Mouse (Mus musculus) brain, embryonic 14.5 days (tissue): ENCODE data around the gene Rcc1l.

ENCODE experiments used
- CTCF ChIP-seq: fragments of 200-500 bp; IDR thresholded peaks from 2 replicates; pipeline ENCODE4 v1.5.1; 2012; ENCODE audit warnings: inconsistent platforms, mild to moderate bottlenecking, moderate library complexity, borderline replicate concordance; ENCODE audit not compliant: insufficient read depth, insufficient read length; ENCODE audit errors: extremely low read depth
- POLR2A ChIP-seq: fragments of 200-500 bp; IDR thresholded peaks from 2 replicates; pipeline ENCODE4 v1.6.1; 2012; ENCODE audit warnings: mild to moderate bottlenecking, inconsistent platforms, borderline replicate concordance; ENCODE audit not compliant: poor library complexity, insufficient read depth, insufficient read length, severe bottlenecking; ENCODE audit errors: extremely low read depth

DNA sequence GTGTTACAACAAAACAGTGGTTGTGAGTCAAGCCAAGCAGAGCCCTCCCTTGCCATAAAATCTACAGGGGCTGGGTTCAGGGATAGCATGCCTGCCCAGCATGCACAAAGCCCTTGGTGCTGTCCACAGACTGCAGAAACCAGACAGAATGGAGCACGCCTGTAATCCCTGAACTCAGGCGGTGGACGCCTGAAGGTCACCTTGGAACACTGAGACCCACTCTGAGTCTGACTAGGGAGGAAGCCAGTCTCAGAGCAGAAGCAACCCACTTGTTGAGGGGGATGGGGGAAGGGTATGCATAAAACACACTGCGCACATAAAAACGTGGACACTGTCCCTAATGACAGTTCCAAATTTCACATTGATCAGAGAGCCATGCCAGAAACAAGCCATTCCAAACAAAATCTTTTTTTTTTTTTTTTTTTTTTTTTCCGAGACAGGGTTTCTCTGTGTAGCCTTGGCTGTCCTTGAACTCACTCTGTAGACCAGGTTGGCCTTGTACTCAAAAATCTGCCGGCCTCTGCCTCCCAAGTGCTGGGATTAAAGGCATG, 20.6 kb downstream of the Rcc1l start:
- TF ChIP-seq POLR2A (no peak), CTCF (no peak)
